In the genomic region with DNA sequence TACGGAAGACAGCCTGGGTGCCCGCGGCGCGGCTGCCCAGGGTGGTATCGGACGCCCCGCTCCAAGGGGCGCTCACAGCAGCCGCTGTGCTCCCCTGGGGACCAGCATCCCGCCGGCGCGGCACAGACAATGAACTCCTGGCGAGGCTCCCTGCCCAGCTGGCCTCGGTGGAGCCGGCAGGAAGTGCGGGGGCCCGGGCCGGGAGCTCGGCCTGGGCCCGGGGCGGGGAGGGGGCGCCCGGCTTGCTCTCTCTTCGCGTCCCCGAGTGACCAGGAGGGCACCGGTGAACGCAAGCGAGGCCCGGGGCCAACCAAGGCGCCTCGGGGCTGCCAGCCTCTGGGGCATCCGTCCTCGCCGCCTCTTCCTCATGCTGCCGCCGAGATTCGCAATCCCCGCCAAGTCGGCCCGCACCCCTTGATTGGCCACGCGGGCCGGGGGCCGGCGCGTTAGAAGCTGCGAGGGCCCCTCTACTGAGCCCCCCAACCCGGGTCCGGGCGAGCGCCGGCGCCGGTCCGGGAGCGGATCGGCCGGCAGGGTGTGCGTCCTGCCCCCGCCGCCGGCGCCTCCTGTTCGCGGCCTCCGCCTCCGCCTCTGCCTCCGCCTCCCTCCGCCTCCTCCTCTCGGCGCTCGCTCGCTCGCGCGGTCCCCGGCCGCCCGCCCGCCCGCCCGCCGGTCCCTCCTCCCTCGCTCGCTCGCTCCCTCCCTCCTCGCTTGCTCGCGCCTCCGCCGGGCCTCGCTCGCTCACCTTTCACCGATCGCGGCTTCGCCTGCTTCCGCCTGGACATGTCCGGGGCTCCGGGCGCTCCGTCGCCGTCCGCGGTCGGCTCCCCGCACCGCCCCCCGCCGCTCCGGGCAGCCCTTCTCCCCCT, we compare ENCODE assay signal across 8 mouse cellular contexts. TPM values are rescaled to one million over a fixed set of nuclear protein-coding genes. Genes with fewer than 3 reads are reported as not detected.
DNase-seq lines count a peak whose midpoint lies in the region; ATAC-seq and TF ChIP-seq lines count a peak whose summit lies in the region.

No protein-coding gene starts in this region.

- DNase-seq in layer of hippocampus, adult 11-12 months (ENCODE audit: low spot score): peak; percentile 45
- DNase-seq in layer of hippocampus, postnatal 14 days (ENCODE audit: low spot score in 2 of 2): no peak
- DNase-seq in brain, embryonic 14.5 days (ENCODE audit: low read depth): peak; percentile 83
- peak; percentile 89 for DNase-seq in kidney, postnatal 10 days
- peak; percentile 63 for DNase-seq in right cerebral cortex, postnatal 25 days

- H3K4me1 ChIP-seq in forebrain, embryonic 13.5 days: peaks cover 71% of the 10 kb centered on the region
- H3K4me1 ChIP-seq in heart, embryonic 16.5 days (ENCODE audit: control insufficient read depth, insufficient read depth, low read length): peaks cover 22% of the 10 kb centered on the region
- peaks cover 26% of the 10 kb centered on the region for H3K4me1 ChIP-seq in lung, embryonic 16.5 days (replicated peaks; ENCODE audit: control insufficient read depth, insufficient read depth, low read length)

- H3K27ac ChIP-seq in forebrain, embryonic 13.5 days: peak overlapping the region; percentile 98
- peak overlapping the region; percentile 86 for H3K27ac ChIP-seq in heart, embryonic 16.5 days (ENCODE audit: low read length)
- peak overlapping the region; percentile 96 for H3K27ac ChIP-seq in lung, embryonic 16.5 days (ENCODE audit: low read length)

- peak overlapping the region; percentile 91 for H3K9ac ChIP-seq in forebrain, embryonic 13.5 days
- peak overlapping the region; percentile 74 for H3K9ac ChIP-seq in heart, embryonic 16.5 days (ENCODE audit: low read length)
- H3K9ac ChIP-seq in lung, embryonic 16.5 days (ENCODE audit: low read length): peak overlapping the region; percentile 95

- no peaks in the 10 kb centered on the region for H3K36me3 ChIP-seq in forebrain, embryonic 13.5 days (ENCODE audit: poor library complexity, severe bottlenecking)
- no peaks in the 10 kb centered on the region for H3K36me3 ChIP-seq in heart, embryonic 16.5 days (ENCODE audit: control insufficient read depth, insufficient read depth)
- H3K36me3 ChIP-seq in lung, embryonic 16.5 days (ENCODE audit: control insufficient read depth, insufficient read depth, low read length): no peaks in the 10 kb centered on the region

- no peaks in the 10 kb centered on the region for H3K9me3 ChIP-seq in forebrain, embryonic 13.5 days (replicated peaks)
- no peaks in the 10 kb centered on the region for H3K9me3 ChIP-seq in heart, embryonic 16.5 days (replicated peaks; ENCODE audit: control insufficient read depth, low read length)
- no peaks in the 10 kb centered on the region for H3K9me3 ChIP-seq in lung, embryonic 16.5 days (ENCODE audit: control insufficient read depth, low read length)

- TF ChIP-seq POLR2A in brain, embryonic 14.5 days (IDR thresholded peaks at IDR 0.05; ENCODE audit: borderline replicate concordance, extremely low read depth, insufficient read depth, insufficient read length, poor library complexity, severe bottlenecking): peak; percentile 78

- TF ChIP-seq CTCF in brain, embryonic 14.5 days (IDR thresholded peaks at IDR 0.05; ENCODE audit: borderline replicate concordance, extremely low read depth, insufficient read depth, insufficient read length): no peak

- peak overlapping the region; percentile 92 for H3K4me2 ChIP-seq in forebrain, embryonic 13.5 days
- peak overlapping the region; percentile 96 for H3K4me2 ChIP-seq in heart, embryonic 16.5 days (ENCODE audit: low read depth, low read length)
- H3K4me2 ChIP-seq in lung, embryonic 16.5 days (ENCODE audit: low read depth, low read length): peak overlapping the region; percentile 95

- ATAC-seq in forebrain, embryonic 13.5 days: peak; percentile 59
- peak; percentile 64 for ATAC-seq in heart, embryonic 16.5 days (replicated peaks; ENCODE audit: extremely low read depth, insufficient read depth, low FRiP score)
- ATAC-seq in lung, embryonic 16.5 days (ENCODE audit: low read depth): peak; percentile 75

- under 1% methylated on average over 91 of the region's 115 CpGs for WGBS in forebrain, embryonic 13.5 days
- WGBS in heart, embryonic 16.5 days: under 1% methylated on average over 92 of the region's 115 CpGs
- WGBS in lung, embryonic 16.5 days: 0% methylated on average over 73 of the region's 115 CpGs

- peaks cover 24% of the 10 kb centered on the region for H3K27me3 ChIP-seq in forebrain, embryonic 13.5 days
- peaks cover 42% of the 10 kb centered on the region for H3K27me3 ChIP-seq in heart, embryonic 16.5 days (ENCODE audit: control insufficient read depth, insufficient read depth, low read length)
- H3K27me3 ChIP-seq in lung, embryonic 16.5 days (ENCODE audit: control insufficient read depth, insufficient read depth, low read depth, low read length): peaks cover 20% of the 10 kb centered on the region

- peak overlapping the region; percentile 83 for H3K4me3 ChIP-seq in forebrain, embryonic 13.5 days
- H3K4me3 ChIP-seq in heart, embryonic 16.5 days (ENCODE audit: low read length): peak overlapping the region; percentile 79
- H3K4me3 ChIP-seq in lung, embryonic 16.5 days (ENCODE audit: low read length): peak overlapping the region; percentile 82

RNA-seq across cellular contexts. Expression of a gene that starts 0.7 kb away (rescaled TPM):
- 10 to 100 TPM; 29.9 to 32.3 TPM for total RNA-seq in layer of hippocampus, postnatal 14 days (2021)
- 58.6 and 113 TPM in 2 replicates for polyA plus RNA-seq in brain, embryonic 14.5 days (2012; rRNA removed)
- 21.5 and 23.2 TPM in 2 replicates for polyA plus RNA-seq in forebrain, embryonic 13.5 days (2015; fragmentation: Nextera tagmentation; extraction: Ambion mirVana)
- 3.1 and 3.7 TPM in 2 replicates for polyA plus RNA-seq in heart, embryonic 16.5 days (2015; fragmentation: Nextera tagmentation; extraction: Ambion mirVana)
- polyA plus RNA-seq in lung, embryonic 16.5 days (2015; fragmentation: Nextera tagmentation; extraction: Ambion mirVana): 5.8 and 7.5 TPM in 2 replicates

Comparison
In these comparisons a context has a peak if more than half of its experiments do, and no peak if none do; other contexts are left out.
1. DNase-seq: peak in layer of hippocampus, adult 11-12 months (single experiment), brain, embryonic 14.5 days (single experiment), kidney, postnatal 10 days (single experiment) and right cerebral cortex, postnatal 25 days (single experiment); none in layer of hippocampus, postnatal 14 days (0 of 2).
2. Peak in every context shown above with its lines, with median percentiles within 50 percentile points of each other: ATAC-seq, H3K27ac ChIP-seq, H3K4me2 ChIP-seq, H3K4me3 ChIP-seq and H3K9ac ChIP-seq.